Mouse (Mus musculus): ENCODE data around the gene Cda.

Cda gene

DNA sequence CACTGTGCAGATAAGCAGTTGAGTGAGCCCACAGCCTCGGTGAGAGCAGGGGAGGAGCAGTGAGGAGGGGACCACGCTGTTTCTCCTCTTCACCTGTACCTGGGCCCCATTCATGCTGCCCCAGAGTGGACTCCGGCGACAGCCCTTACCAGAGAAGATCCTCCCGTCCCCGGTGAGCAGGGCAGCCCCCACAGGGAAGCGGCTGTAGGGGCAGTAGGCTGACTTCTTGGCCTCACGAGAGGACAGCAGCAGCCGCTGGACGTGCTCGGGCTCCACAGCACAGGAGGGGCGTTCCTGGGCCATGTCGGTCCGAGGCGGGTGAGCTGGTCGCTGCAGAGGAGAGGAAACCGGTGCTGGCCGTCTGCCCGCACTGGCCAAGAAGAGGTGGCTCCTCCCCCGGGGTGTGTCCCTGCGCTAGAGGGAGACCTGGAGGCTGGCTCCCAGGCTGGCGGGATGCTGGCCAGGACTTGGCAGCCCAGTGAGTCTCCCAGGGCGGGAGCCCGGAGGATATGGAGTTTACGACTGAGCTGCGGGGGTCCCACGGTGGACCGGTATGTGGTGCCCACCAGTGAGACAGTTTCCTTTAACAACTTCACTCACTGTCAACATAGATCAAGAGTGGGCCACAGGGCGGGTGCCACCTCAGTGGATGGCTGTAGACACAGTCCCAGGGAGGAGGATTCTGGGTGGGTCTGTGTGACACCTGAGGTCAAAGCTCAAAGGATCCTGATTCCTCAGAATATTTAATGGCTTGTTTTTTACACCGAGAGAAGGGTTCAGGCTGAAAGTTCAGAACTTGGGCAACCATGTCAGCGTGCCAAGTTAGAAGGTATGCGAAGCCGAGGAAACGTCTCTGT is at the start of gene Cda:
Gene Cda, minus strand, starts transcription at position 352 of the 857 bp plus-strand sequence.
- no peak for DNase-seq (ENCODE audit: low read depth, low spot score)

DNA sequence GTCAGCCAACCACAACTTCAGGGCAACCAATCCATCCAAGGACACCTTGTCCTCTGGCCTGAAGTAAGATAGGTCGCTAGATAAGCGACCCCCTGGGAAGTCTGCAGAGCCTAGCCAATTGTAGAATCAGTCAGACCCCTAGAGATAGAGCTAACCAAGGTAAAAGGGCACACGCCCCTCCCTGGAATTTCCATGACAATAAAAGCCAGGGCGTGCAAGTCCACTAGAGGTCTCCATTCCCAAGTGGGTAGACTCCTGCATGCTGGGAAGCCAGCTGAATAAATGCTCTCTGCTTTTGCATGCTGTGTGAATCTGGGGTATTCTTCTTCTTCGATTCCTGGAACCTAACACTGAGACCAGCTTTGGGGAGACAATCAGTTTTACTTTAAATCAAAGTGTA is 48.6 kb upstream of the Cda start:
- peak; percentile 97 for DNase-seq (ENCODE audit: low read depth, low spot score)

DNA sequence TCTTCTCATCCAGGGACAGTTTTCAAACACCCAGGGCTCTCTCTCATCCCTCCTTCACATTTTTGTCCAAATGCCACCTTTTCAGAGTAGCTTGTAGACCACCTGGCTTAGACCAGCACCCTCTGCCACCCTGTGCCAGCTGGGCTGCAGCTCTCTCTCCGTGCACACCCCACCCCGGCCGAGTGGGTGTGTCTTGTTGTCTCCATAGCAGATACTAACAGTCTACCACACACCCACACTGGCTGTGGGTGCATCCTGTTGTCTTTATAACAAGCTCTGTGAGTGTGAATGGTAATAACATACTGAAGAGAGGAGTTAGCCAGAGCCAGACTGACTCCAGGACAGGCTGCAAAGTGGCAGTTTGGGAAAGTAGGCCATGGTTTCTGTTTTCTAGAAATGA is 48.2 kb upstream of the Cda start:
- DNase-seq (ENCODE audit: low read depth, low spot score), result no peak

DNA sequence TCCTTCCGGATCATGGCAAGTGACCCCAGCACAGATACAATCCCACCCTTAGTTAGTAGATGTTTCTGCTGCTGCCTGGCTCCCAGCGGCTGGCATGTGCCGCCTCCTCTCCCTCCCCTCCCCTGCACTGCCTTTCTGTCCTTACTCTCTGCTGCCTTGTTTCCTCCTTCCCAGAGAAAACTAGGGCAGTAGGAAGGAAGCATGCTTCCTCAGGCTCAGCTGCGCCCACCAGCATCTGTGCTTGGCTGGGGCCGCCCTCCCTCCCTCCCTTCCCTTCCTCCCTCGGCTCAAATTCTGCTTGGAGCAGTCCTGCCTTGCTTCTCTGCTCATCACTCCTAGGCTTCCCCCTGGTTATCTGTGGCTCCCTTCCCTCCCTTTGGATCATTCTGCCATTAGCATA is 46.9 kb upstream of the Cda start:
- no peak for DNase-seq (ENCODE audit: low read depth, low spot score)

DNA sequence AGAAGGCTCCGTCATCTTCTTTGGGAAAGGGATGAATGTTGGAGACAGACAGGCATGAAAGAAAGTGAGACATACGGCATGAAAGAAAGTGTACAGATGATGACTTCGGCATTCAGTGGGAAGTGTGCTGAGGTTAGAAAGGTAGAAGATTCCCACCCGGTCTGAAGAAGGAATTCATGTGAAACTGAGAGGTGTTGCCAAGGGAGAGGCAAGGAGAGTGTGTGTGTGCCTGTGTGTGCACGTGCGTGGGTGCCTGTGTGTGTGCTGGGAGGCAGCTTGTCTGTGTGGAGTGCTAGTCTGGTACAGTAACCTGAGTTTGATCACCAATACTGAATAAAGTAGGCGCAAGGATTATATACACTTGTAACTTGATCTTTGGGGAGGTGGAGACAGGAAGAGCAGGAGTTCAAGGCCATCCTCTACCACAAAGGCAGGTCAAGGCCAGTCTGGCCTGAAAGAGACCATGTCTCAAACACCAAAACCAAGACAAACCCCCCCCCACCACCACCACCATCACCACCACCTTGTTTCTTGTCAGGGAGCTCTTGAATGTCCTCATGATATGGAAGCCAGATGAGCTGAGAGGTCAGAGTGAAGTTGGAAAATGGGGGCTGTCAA is 43.8 kb upstream of the Cda start:
- peak; percentile 59 for DNase-seq (ENCODE audit: low read depth, low spot score)

DNA sequence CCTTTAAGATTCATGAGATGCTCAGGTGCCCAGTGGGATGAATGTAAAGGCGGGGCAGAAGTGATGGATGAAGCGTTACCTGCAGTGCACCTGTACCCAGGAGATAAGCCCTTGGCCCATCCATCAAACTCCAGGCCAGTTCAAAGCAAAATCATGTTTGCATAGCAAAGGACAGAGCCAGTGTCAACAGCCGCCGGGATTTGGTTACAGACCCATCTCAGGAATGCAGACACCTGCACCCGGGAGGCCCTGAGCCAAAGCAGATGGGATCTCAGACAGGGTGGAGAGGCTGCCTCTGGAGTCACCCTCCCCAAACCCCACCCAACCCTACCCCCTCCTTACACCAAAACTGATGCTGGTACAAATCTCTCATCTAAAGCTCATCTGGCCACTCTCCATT is 43.2 kb upstream of the Cda start:
- DNase-seq (ENCODE audit: low read depth, low spot score), result peak; percentile 80

DNA sequence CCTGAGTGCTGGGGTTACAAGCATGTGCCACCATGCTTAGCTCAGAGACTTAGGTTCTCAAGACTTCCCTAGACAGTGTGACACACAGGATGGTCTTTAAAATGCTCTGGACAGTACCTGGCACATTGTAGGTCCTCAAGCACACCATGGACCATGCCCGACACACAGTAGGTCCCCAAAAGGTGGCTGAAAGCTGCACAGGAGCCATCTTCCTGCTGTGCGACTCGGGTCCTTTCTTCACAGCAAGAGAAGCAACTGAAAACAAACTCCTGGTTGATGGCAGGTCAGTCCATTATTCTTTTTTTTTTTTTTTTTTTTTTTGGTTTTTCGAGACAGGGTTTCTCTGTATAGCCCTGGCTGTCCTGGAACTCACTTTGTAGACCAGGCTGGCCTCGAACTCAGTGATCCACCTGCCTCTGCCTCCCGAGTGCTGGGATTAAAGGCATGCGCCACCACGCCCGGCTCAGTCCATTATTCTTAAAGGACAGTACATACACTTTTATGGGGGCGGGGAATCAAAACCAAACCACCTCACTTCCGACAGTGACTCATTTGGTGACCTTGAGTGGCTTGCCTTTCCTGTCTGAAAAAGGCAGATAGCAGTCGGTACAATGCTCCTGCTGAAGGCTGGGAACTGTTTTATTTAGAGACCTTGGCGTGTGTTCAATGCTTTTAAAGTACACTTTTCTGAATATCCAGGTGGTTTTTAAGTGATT is 39.8 kb upstream of the Cda start:
- DNase-seq (ENCODE audit: low read depth, low spot score), result peak; percentile 76

DNA sequence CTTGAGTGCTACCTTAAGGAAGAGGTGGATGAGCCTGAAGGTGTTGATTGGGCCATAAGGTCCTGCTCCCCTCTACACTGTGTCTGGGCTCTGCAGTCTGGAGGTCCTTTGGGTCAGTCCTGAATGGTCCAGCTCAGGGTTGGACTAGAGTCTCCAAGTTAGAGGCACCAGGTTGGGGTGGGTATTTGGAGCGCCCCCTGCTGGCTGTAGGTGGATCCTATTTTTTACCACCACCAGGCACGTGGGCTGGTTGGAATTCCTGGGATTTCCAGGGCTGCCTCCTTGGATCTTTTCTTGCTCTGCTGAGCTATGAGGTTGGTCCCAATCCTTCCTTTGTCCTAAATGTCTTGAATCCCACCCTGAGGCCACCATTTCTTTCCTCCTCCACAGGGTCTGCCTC is 37.0 kb upstream of the Cda start:
- peak; percentile 71 for DNase-seq (ENCODE audit: low read depth, low spot score)

DNA sequence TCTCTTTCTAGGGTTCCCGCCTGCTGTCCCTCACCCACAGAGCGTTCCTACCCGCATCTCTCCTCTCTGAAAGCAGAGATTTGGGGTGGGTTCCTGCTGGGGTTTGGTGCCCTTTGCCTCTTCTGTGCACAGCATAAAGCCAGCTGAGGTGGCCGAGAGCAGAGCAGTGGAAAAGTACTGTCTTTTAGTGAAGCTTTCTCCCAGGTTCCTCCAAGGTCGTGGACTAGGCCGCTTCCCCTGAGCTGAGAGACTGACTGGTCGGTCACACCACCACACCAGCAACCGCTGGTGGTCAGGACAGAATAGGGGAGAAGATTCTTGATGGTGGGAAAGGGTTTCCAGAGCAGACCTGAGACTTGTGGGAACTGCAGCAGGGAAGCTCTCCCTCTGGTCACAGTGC is 28.9 kb upstream of the Cda start:
- DNase-seq (ENCODE audit: low read depth, low spot score), result no peak

DNA sequence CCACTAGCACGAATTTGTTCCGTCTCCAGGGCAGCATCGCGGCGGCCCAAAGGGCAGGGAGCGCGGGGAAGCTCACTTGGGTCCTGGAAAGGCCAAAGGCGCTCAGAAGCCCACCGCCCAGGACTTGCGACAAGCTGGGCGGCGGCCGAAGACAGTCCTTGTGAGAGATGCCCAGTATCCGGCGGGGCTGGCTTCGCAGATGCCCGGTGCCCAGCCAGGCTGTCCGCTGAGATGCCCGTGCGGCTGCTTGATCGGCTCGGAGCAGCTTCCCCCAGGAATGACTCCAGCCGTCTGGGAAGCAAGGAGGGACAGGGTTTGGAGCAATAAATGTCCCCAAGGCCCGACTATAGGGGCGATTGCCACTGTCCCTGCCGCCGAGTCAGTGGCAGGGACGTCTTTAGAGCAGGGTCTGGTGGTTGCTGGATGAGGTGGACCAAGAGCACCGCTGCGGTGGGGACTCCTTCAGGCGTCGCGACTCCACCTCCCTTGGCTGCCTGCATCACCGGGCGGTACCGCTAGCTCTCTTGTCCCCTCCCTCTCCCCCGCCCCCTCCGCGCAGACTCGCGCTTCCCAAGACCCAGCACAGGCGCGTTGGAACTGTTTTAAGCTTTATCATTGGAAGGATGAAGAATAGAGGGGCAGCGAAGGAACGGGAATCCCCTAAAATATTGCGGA is 28.3 kb upstream of the Cda start, which contains the start of gene Fam43b:
Gene Fam43b, minus strand, starts transcription at position 558 of the 675 bp plus-strand sequence.
- DNase-seq (ENCODE audit: low read depth, low spot score), result peak; percentile 87

DNA sequence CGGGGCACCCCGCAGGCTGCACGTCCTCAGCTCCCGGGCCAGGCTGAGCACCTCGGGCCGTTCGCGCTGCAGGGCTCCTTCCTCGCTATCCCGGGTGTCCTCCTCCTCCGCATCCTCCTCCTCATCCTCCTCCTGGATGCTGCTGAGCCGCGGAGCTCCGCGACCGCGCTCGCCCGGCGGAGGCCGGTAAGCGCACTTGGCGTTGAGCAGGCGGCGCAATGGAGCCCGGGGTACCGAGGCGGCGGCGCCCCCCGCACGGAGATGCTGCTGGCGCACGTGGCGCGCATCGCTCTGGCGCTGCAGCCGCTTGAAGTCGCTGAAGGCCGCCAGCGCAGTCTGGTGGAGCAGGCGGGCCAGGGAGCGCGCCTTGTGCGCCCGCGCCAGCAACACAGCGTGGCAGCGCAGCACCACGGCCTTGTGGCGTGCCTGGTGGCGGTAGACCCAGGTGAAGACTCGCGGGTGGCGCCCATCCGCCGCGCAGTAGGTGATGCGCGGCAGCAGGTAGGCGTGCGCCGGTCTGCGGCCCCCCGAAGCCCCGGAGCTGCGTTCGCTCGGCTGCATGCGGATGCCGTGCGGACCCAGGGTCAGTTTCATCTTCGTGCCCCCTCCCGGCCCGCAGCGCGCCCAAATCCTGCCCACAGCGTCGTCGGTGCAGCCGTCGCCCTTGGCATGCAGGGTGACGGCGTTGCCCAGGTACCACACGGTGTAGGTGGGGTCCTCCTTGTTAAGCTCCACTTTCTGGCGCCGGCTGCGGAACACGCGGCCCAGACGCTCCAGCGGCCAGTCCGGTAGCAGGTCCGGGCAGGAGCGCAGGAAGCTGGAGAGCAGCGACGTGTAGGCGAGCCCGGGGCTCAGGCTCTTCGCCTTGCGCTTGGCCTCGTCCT is 27.5 kb upstream of the Cda start:
- peak; percentile 66 for DNase-seq (ENCODE audit: low read depth, low spot score)

DNA sequence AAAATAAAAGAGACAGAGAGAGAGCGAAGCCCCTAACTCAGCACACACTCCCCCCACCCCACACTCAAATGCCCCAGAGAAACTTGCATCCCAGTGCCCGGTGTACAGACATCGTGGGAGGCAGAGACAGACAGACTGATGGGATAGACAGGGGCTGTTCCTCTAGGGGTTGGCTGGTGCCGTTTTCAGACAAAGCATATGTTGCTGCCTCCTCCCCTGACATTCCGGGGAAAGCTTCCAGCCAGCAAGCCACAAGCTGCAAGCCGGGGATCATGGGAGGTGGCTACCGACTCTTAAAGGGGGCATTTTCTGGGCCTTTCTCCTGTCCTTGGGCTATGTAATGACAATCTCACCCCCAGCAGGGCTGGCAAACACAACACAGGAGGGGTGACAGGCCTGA is 25.9 kb upstream of the Cda start:
- no peak for DNase-seq (ENCODE audit: low read depth, low spot score)

DNA sequence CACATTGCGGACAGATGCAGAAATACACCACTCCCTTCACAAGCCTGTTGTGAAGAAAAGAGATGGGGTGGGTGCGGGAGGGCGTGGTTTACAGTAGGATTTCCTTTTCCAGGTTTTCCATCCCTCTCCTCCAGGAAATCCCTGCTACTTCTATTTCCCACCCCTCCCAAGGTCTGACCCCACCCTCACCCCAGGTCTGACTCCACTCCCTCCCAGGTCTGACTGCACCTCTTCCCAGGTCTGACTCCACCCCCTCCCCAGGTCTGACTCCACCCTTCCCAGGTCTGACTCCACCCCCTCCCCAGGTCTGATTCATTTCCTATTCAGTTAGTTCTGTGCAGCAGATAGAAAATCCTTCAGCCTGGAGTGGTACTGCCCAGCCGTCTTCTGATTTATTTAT is 16.0 kb upstream of the Cda start:
- DNase-seq (ENCODE audit: low read depth, low spot score), result peak; percentile 95

DNA sequence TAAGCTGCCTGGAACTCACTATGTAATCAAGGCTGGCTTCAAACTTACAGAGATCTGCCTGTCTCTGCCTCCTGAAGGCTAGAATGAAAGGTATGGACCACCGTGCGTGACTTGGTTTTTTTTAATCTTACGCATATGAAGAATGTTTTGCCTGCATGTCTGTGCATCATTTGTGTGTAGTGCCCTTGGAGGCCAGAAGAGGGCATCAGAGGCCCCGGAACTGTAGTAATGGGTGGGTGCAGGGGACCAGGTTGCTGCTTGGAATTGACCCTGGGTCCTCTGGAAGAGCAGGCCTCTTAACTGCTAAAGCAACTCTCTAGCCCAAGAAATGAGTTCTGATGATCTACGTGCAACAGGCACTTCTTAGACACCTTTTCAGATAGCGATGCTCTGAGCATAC is 14.7 kb upstream of the Cda start:
- peak; percentile 80 for DNase-seq (ENCODE audit: low read depth, low spot score)

DNA sequence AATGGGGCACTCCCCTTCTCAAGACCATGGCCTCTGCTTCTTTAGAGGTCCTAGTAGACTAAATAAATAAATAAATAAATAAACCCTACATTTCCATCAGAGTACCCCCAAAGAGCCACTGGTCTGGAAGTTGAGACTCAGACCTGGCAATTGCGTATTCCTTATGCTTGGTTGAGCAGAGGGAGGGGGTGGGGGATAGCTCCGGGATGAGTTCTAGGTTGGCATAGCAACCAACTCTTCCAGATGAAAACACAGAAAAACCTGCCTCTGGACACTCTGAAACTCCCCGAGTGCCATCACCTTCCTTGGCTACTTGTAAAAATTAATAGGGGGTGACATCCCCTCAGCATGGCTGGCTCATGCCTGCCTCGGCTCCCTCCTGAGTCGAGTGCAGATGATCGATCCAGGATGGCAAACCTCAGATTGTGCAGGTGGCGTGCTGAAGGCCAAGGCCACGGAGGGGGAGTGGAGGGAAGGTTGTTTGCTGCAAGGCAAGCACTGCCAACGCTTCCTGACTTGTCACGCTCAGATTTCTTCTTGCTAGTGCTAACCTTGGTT is 12.4 kb upstream of the Cda start:
- DNase-seq (ENCODE audit: low read depth, low spot score), result no peak

DNA sequence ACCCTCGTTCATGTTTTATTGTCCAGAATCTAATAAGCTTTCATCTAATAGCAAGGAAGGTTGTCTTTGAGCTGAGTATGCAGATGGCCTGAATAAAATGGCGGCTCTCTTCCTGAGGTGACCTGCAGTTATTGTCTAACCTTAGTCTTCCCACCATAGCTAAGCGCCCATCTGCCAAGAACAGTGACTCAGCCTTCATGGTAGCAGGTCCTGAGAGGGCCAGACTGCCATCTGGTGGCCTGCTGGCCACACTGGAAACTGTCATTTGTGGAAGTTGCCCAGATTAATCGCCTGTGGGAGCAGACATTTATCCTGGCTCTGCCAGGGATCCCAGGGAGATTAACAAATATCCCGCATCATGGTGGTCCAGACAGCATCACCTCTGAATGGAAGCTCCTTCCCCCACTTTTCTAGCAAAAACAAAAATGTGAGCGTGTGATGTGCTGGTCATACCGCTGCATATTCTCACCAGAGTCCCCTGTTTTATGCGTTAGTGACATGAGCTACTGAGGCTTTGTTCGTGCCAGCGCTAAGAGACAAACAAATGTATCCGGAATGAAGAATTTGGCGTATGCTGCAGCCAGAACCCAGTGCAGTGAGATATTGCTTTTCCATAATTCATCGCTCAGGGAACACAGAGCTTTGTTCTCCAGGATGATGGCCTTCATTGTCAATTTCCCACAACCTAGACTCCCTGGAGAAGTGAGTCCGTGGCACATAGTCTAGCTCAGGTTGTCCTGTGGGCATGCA is 11.5 kb upstream of the Cda start:
- peak; percentile 80 for DNase-seq (ENCODE audit: low read depth, low spot score)

DNA sequence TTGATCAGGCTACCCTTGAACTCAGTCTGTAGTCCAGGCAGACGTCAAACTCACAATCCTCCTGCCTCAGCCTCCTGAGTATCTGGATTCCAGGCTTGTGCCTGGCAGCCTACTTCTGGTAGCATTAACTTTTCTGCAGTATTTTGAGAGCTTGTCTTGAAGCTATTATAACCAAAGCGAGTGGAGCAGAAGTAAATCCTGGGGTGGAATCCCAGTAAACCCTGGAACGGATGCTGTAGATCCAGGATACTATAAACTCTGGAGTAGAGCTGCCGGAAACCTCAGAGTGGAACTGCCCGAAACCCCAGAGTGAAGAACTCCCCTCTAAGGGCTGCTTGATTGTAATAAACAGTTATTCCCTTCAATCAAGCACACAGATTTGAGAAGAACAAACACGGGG is 9.7 kb upstream of the Cda start:
- DNase-seq (ENCODE audit: low read depth, low spot score), result peak; percentile 76

DNA sequence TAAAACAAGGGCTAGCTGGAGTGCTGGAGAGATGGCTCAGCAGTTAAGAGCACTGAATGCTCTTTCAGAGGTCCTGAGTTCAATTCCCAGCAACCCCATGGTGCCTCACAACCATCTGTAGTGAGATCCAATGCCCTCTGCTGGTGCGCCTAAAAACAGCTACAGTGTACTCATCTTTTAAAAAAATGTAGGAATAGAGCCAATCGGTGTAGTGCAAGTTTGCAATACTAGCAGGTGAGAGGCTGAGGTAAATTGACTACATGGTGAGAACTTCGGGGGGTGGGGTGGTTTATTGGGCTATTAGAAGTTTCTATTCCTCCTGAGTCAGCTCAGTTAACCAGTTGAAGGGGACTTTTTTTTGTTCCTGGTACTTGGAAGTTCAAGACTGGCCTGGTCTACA is 7.3 kb upstream of the Cda start:
- no peak for DNase-seq (ENCODE audit: low read depth, low spot score)

DNA sequence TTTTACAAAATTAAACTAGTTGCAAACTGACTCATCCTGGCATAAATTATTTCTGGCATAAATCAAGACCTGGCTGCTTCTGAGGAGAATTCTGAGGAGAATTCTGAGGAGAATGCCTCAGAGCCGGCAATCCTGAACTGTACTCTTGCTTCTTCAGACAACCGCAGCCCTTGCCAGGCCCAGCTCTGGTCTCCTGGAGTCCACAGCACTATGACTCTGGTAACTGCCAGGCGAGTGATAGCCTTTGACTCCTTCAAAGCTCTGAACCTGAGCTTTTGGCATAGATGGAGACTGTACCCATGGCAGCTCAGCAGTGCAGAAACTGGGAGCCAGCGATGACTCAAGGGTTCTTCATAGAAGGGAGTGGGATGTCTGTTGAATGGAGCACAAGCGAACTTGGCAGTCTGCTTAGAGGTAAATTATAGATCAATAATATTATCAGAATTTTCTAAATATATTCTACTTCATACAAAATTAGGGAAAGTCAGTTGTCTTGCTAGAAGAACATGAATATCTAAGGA is 3.3 kb upstream of the Cda start:
- no peak for DNase-seq (ENCODE audit: low read depth, low spot score)
